Mouse (Mus musculus) neural tube, embryonic 14.5 days (tissue): ENCODE results near the gene Pik3r5. TPM values are rescaled to one million over a fixed set of nuclear protein-coding genes. Genes with fewer than 3 reads are reported as not detected.

Experiments
- ATAC-seq: fragments of 200-750 bp; cut with Nextera tagmentation; 2 replicates; pipeline ENCODE4 v1.8.0; 2017; ENCODE audit warnings: low read depth, mild to moderate bottlenecking, moderate TSS enrichment, moderate library complexity
- H3K27ac ChIP-seq: fragments of 300-500 bp; sonication (generic); 2 replicates; pipeline ENCODE4 v1.5.1; 2014; ENCODE audit warnings: low read depth, mild to moderate bottlenecking, control low read depth, low read length, moderate library complexity, mixed read lengths
- H3K27me3 ChIP-seq: fragments of 300-500 bp; sonication (generic); 2 replicates; pipeline ENCODE4 v1.6.1; 2014; ENCODE audit warnings: low read length; ENCODE audit not compliant: control insufficient read depth, insufficient read depth
- H3K36me3 ChIP-seq: fragments of 300-500 bp; sonication (generic); 2 replicates; pipeline ENCODE4 v1.6.1; 2014; ENCODE audit warnings: low read length, mixed read lengths; ENCODE audit not compliant: control insufficient read depth, insufficient read depth
- H3K4me1 ChIP-seq: fragments of 300-500 bp; sonication (generic); 2 replicates; pipeline ENCODE4 v1.6.1; 2014; ENCODE audit warnings: low read length; ENCODE audit not compliant: control insufficient read depth, insufficient read depth
- H3K4me2 ChIP-seq: fragments of 300-500 bp; sonication (generic); 2 replicates; pipeline ENCODE4 v1.6.1; 2014; ENCODE audit warnings: mild to moderate bottlenecking, low read depth, low read length, control low read depth
- H3K4me3 ChIP-seq: fragments of 300-500 bp; sonication (generic); 2 replicates; pipeline ENCODE4 v1.5.1; 2014; ENCODE audit warnings: low read depth, low read length, control low read depth, mixed read lengths
- H3K9ac ChIP-seq: fragments of 300-500 bp; sonication (generic); replicated peaks from 2 replicates; pipeline ENCODE4 v1.6.1; 2014; ENCODE audit warnings: low read depth, mild to moderate bottlenecking, control low read depth, low read length, mixed read lengths
- H3K9me3 ChIP-seq: fragments of 300-500 bp; sonication (generic); 2 replicates; pipeline ENCODE4 v1.6.1; 2016; ENCODE audit warnings: low read length; ENCODE audit not compliant: control insufficient read depth
- WGBS: fragments of 180-500 bp; shearing (Covaris S2); extraction: QIAGEN DNeasy Blood & Tissue Kit; methylation state at CpG from one replicate; pipeline ENCODE4 v1.1.7; 2014; 5-methylcytosine and 5-hydroxymethylcytosine counted together
- polyA plus RNA-seq: library from polyadenylated mRNA; unstranded; fragments of >200 nt; fragmentation: Nextera tagmentation; extraction: Ambion mirVana; gene quantifications from 2 replicates; pipeline ENCODE4 v1.2.1, GENCODE M21; 2014

Gene Pik3r5
- polyA plus RNA-seq, 1 experiment from 2014 or later: 1.2 TPM

- peaks cover 4% of the 10 kb centered on the region; the same call in 1 of the 2 replicates for H3K4me1 ChIP-seq
- no peak overlapping the region for H3K27ac ChIP-seq
- H3K4me2 ChIP-seq: no peak overlapping the region
- no peaks in the 10 kb centered on the region for H3K36me3 ChIP-seq
- H3K27me3 ChIP-seq: no peaks in the 10 kb centered on the region
- no peaks in the 10 kb centered on the region for H3K9me3 ChIP-seq
- no peak for ATAC-seq
- H3K4me3 ChIP-seq: no peak overlapping the region
- 72% methylated on average over 10 of the region's 10 CpGs for WGBS
- no peak overlapping the region for H3K9ac ChIP-seq
Measured at GRCm38 (mm10) chr11:68451282-68451735, 19.4 kb downstream of the Pik3r5 start.

DNA sequence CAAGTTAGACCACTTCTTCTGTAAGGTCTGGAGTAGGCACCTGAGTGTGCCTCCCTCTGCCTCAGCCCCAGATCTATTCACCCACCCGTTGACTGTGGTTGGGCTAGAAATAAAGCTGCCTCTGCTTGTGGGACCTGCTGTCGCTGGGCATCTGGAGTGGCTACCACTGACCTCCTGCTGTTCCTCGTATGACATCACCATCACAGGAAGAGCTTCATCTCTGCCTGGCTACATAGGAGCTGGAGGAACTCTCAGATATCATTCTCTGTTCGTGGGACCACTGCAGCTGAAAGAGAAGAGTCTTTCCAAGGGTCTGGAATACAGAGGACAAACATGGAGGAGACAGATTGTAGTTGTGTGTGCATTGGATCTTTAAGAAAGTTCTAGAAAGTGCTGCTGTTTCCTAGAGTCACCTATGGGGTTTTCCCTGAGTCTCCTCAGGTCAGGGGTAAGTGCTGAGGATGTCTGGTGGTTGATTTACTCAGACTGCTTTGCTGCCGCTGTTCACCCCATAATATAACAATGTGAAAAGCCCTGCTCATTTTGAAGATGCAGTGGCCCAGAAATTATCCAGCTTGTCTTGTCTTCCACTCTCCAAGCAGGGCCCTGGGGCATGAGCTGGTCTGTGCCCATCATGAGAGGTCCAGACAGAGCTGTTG is 20.0 kb downstream of the Pik3r5 start:
- no peaks in the 10 kb centered on the region for H3K27me3 ChIP-seq
- H3K27ac ChIP-seq: no peak overlapping the region
- no peaks in the 10 kb centered on the region for H3K9me3 ChIP-seq
- no peak overlapping the region for H3K4me3 ChIP-seq
- WGBS: 71% methylated on average over 5 of the region's 5 CpGs
- peaks cover 4% of the 10 kb centered on the region; the same call in 1 of the 2 replicates for H3K4me1 ChIP-seq
- H3K36me3 ChIP-seq: no peaks in the 10 kb centered on the region
- ATAC-seq: no peak
- no peak overlapping the region for H3K4me2 ChIP-seq
- H3K9ac ChIP-seq: no peak overlapping the region

DNA sequence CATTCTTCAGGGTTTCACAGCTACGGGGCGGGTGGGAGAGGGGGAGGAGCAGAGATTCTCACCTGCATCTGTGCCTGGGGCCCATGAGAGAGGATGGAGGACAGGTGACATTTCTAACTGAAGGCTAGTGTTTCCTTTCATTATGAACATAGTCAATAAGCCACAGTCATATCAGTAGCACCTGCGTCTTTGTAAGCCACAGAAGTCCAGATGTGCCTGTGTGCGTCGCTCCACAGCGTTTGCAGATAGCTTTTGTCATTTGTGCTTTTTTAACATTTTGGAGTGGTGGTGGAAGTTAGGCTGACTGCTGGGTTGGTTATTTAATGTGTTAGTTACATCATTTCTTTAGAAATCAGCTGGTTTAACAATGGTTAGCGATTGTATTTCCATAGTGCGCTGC is 20.8 kb downstream of the Pik3r5 start:
- Histone ChIP-seq H3K9me3 (no peaks in the 10 kb centered on the region), H3K36me3 (no peaks in the 10 kb centered on the region), H3K4me1 (peaks cover 4% of the 10 kb centered on the region; the same call in 1 of the 2 replicates), H3K9ac (no peak overlapping the region), H3K4me3 (no peak overlapping the region), H3K4me2 (no peak overlapping the region), H3K27me3 (no peaks in the 10 kb centered on the region), H3K27ac (no peak overlapping the region)
- WGBS: 91% methylated on average over 8 of the region's 8 CpGs
- no peak for ATAC-seq

- no peaks in the 10 kb centered on the region for H3K9me3 ChIP-seq
- no peaks in the 10 kb centered on the region for H3K36me3 ChIP-seq
- 77% methylated on average over 6 of the region's 6 CpGs for WGBS
- no peak overlapping the region for H3K4me3 ChIP-seq
- no peak overlapping the region for H3K4me2 ChIP-seq
- peaks cover 4% of the 10 kb centered on the region; the same call in 1 of the 2 replicates for H3K4me1 ChIP-seq
- ATAC-seq: no peak
- H3K27me3 ChIP-seq: no peaks in the 10 kb centered on the region
- H3K27ac ChIP-seq: no peak overlapping the region
- H3K9ac ChIP-seq: no peak overlapping the region
Measured at GRCm38 (mm10) chr11:68453301-68453700, 21.4 kb downstream of the Pik3r5 start.

- 77% methylated on average over 8 of the region's 8 CpGs for WGBS
- no peaks in the 10 kb centered on the region for H3K27me3 ChIP-seq
- no peaks in the 10 kb centered on the region for H3K9me3 ChIP-seq
- H3K36me3 ChIP-seq: no peaks in the 10 kb centered on the region
- H3K4me1 ChIP-seq: no peaks in the 10 kb centered on the region
- H3K4me3 ChIP-seq: no peak overlapping the region
- no peak overlapping the region for H3K9ac ChIP-seq
- no peak for ATAC-seq
- no peak overlapping the region for H3K4me2 ChIP-seq
- no peak overlapping the region for H3K27ac ChIP-seq
Measured at GRCm38 (mm10) chr11:68458086-68458485, 26.2 kb downstream of the Pik3r5 start.

- Histone ChIP-seq H3K9ac (no peak overlapping the region), H3K4me1 (no peaks in the 10 kb centered on the region), H3K27me3 (no peaks in the 10 kb centered on the region), H3K4me3 (no peak overlapping the region), H3K27ac (no peak overlapping the region), H3K36me3 (no peaks in the 10 kb centered on the region), H3K9me3 (no peaks in the 10 kb centered on the region), H3K4me2 (no peak overlapping the region)
- 80% methylated on average over 5 of the region's 5 CpGs for WGBS
- no peak for ATAC-seq
Measured at GRCm38 (mm10) chr11:68459021-68459420, 27.1 kb downstream of the Pik3r5 start.

DNA sequence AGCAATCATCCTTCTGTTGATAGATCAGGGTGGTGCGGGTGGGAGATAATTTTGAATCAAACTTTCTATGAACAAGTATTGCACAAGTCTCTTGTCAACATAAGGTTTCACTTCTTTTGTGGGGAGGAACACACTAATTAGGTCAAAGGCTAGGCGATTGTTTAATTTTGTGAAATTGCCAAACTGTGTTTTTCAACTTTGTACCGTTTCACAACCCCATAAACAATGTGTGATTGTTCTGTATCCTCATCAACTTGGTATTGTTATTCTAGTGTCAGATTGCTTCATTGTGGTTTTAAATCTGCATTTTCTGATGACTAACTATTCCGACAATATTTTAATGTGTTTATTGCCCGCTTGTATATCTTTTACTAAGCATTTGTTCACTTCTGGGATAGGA is 27.6 kb downstream of the Pik3r5 start:
- Histone ChIP-seq H3K9ac (no peak overlapping the region), H3K9me3 (no peaks in the 10 kb centered on the region), H3K27me3 (no peaks in the 10 kb centered on the region), H3K27ac (no peak overlapping the region), H3K4me3 (no peak overlapping the region), H3K4me1 (no peaks in the 10 kb centered on the region), H3K4me2 (no peak overlapping the region), H3K36me3 (no peaks in the 10 kb centered on the region)
- WGBS: 91% methylated on average over 5 of the region's 5 CpGs
- ATAC-seq: no peak

DNA sequence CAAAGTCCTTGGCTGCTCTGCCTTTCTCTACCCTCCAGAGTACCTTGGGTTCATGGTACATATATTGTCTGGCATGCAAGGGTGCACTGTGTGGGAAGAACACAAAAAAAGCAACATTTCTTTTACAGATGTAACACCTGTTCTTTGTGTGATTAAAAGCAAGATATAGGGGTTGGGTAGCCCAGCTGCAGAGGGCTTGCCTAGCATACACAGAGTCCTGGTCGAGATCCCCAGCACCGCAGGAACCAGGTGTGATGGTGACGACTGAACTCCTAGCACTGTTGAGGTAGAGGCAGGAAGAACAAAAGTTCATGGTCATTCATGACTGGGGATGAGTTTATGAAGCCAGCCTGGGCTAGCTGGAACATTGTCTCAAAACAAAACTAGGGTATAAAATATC is 30.8 kb downstream of the Pik3r5 start:
- no peak overlapping the region for H3K4me2 ChIP-seq
- no peaks in the 10 kb centered on the region for H3K36me3 ChIP-seq
- no peak for ATAC-seq
- 90% methylated on average over 3 of the region's 3 CpGs for WGBS
- H3K4me3 ChIP-seq: no peak overlapping the region
- H3K9me3 ChIP-seq: no peaks in the 10 kb centered on the region
- H3K9ac ChIP-seq: no peak overlapping the region
- no peaks in the 10 kb centered on the region for H3K27me3 ChIP-seq
- no peak overlapping the region for H3K27ac ChIP-seq
- H3K4me1 ChIP-seq: no peaks in the 10 kb centered on the region

GRCm38 (mm10) chr11:68464260-68464659 is 32.3 kb downstream of the Pik3r5 start:
- H3K27me3 ChIP-seq: no peaks in the 10 kb centered on the region
- no peak overlapping the region for H3K9ac ChIP-seq
- H3K4me1 ChIP-seq: no peaks in the 10 kb centered on the region
- no peak overlapping the region for H3K27ac ChIP-seq
- 85% methylated on average over 5 of the region's 5 CpGs for WGBS
- no peak for ATAC-seq
- H3K4me2 ChIP-seq: no peak overlapping the region
- H3K9me3 ChIP-seq: no peaks in the 10 kb centered on the region
- no peak overlapping the region for H3K4me3 ChIP-seq
- no peaks in the 10 kb centered on the region for H3K36me3 ChIP-seq
